Mouse (Mus musculus) heart, adult 2 months (tissue): ENCODE results near the gene Hdac4.

Source experiments
- CTCF ChIP-seq: fragments of 200-600 bp; IDR thresholded peaks from 2 replicates; pipeline ENCODE4 v1.8.1; 2022; ENCODE audit warnings: antibody characterized with exemption, mild to moderate bottlenecking, moderate library complexity
- EP300 ChIP-seq: fragments of 200-500 bp; IDR thresholded peaks from 2 replicates; pipeline ENCODE4 v1.6.1; 2011; ENCODE audit warnings: low read depth, low read length, control low read depth; ENCODE audit not compliant: insufficient read depth
- POLR2A ChIP-seq: fragments of 200-500 bp; IDR thresholded peaks from 2 replicates; pipeline ENCODE4 v1.6.1; 2011; ENCODE audit warnings: mild to moderate bottlenecking, low read depth, low read length, control low read depth; ENCODE audit not compliant: insufficient read depth

- TF ChIP-seq CTCF (peak; percentile 56), POLR2A (no peak), EP300 (0 out of 2 replicates have a peak, but pooled peaks have one; percentile 17)
These were observed 253.5 kb downstream of the Hdac4 start for GRCm38 (mm10) chr1:91942031-91942430.
